Mouse (Mus musculus) bone marrow macrophage, adult 2 months (primary cell): ENCODE measurements around the gene Atrip.

Experiments
- CTCF ChIP-seq: IDR thresholded peaks from 2 replicates; pipeline ENCODE4 v1.5.1; 2012; ENCODE audit warnings: low read depth, mild to moderate bottlenecking, low read length, moderate library complexity
- POLR2A ChIP-seq: IDR thresholded peaks from 2 replicates; pipeline ENCODE4 v1.6.1; 2012; ENCODE audit warnings: mild to moderate bottlenecking, low read depth, low read length, borderline replicate concordance

- TF ChIP-seq CTCF, result no peak
- TF ChIP-seq POLR2A, result no peak
Measured at GRCm38 (mm10) chr9:109051651-109052489, 22.1 kb downstream of the Atrip start.
